Mouse (Mus musculus): ENCODE measurements at regions not wholly inside any gene's neighbourhood (a gene's known extent, or its start where the extent isn't known, plus 50 kb on each side); places are given as distances from the start of the nearest gene placed in this dataset.

- no peak for ATAC-seq (ENCODE audit: poor library complexity, severe bottlenecking)
Observed at GRCm38 (mm10) chr12:16477572-16477971, 133.2 kb downstream of the Lpin1 start.

- ATAC-seq (ENCODE audit: poor library complexity, severe bottlenecking) = no peak
Observed at GRCm38 (mm10) chr12:16474361-16475080, 136.2 kb downstream of the Lpin1 start.

DNA sequence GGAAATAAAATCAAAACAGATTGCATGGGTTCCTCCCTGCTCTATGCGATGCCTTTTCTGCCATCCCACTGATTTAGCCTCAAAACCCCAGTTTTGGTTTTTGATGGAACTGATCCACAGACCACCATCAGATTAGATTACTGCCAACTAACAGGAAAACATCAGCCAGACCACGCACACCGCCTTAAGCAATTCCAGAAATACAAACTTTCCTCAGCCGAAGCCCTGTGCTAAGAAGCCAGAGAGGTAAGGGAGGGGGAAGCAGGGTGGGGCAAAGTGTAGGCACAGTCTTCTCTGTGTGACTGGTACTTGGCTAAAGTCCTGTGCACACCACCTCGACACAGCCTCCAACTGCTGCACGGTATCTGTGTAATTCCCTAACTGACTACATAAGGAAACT lies 153.3 kb downstream of the Lpin1 start:
- no peak for ATAC-seq (ENCODE audit: poor library complexity, severe bottlenecking)

DNA sequence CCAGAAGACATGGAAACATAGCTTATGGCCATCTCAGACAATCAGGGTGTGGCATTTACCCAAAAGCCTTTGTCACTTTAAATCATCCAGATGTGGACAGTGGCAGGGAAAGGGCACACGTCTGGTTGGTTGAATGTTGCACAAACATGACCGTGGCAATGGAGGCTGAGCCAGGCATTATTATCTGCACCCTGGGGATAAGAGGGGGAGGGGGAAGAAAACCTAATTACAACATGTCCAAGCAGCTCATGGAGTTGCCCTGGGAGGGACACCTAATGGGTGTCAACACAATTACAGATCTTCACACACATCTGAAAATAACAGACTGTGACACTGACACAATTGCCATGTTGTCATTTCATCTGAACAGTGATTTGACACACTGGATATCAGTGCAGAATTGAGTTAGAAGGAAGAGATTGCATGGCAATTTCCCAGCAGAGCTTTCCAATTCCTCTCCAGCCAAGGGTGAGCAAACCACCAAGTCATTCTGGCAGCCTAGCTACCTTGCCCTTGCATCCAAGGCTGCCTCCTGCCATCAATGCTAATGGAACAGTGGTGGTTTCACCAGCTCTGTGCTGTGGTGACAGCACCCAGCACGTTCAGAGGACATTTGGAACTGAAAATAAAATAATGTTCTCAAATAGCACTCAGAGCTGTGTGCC lies 159.9 kb downstream of the Lpin1 start:
- ATAC-seq (ENCODE audit: poor library complexity, severe bottlenecking) = no peak

- no peak for ATAC-seq (ENCODE audit: poor library complexity, severe bottlenecking)
Observed at GRCm38 (mm10) chr12:16438717-16439116, 172.0 kb downstream of the Lpin1 start.

DNA sequence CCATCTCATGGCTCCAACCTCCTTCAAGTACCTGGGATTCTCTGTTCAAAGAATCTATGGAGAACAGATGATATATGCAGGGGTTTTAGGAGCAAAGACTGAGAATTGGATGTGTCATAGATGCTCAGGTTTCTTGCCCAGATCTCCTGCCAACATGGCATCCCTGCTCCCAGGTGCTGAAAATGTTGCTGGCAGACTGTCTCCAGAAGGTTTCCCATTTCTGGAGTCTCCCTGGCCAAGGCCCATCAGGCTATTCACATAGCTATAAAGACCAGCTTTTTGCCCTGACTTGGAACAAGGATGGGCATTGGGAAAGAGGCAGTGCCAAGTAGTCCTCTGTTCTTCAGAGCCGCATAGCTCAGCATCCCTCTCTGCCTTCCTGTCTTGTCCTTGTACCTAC lies 173.8 kb downstream of the Lpin1 start:
- ATAC-seq (ENCODE audit: poor library complexity, severe bottlenecking) = no peak

GRCm38 (mm10) chr12:16436255-16436654 lies 174.5 kb downstream of the Lpin1 start:
- no peak for ATAC-seq (ENCODE audit: poor library complexity, severe bottlenecking)

DNA sequence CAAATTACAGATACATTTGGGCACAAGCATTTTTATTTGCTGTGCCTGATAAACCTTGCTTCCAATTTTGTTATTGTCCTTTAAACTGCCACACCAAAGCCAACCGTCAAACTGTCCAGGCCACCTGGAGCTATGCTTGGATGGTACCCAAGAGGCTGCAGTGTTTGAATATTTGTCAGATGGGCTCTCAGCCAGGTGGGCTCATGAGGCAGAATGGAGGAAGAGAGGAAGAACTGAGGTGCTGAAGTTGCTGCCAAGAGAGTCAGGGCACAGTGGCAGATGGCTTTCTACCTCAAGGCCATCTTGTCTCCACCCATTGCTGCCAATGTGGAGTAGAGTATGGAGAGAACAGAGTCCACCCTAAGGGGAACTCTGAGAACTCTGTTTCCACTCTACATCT lies 176.0 kb downstream of the Lpin1 start:
- no peak for ATAC-seq (ENCODE audit: poor library complexity, severe bottlenecking)

GRCm38 (mm10) chr12:16434225-16434624 lies 176.5 kb downstream of the Lpin1 start:
- no peak for ATAC-seq (ENCODE audit: poor library complexity, severe bottlenecking)

- ATAC-seq (ENCODE audit: poor library complexity, severe bottlenecking) = no peak
Observed at GRCm38 (mm10) chr12:16425980-16426379, 184.8 kb downstream of the Lpin1 start.

GRCm38 (mm10) chr12:16424526-16424925 lies 186.2 kb downstream of the Lpin1 start:
- no peak for ATAC-seq (ENCODE audit: poor library complexity, severe bottlenecking)

DNA sequence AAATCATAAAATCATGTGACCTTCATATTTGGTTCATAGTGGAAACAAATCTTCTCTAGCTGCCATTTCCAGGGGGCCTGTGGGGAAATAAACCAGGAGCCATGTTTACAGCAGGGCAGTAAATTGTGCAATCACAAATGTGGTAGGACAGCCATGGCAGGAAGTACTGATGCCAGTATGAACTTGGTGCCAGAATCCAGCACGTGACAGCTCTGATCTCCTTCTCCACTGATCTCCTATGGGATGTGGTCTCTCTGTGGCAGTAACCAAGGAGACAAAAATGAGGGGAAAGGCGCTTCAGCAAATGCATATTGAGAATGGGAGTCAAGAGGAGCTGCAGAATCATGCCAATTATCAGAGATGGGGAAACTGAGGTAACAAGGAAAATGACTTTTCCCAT lies 215.0 kb downstream of the Lpin1 start:
- ATAC-seq (ENCODE audit: poor library complexity, severe bottlenecking) = no peak

DNA sequence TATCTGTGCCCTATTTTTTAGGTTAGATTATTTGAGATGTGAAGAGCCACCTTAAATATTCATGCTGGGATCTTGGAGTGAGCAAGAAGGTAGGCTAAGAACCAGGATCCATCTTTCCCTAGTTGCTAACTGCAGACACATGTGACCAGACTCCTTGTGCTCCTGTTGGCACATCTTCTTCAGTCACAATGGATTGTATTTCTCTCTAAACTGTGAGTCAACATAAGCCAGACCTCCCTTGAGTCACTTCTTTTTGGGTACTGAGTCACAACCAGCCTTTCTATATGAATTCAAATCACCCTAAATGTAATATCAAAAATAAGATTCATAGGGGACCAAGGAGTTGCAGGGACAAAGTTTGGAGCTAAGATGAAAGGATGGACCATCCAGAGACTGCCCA lies 217.9 kb downstream of the Lpin1 start:
- no peak for ATAC-seq (ENCODE audit: poor library complexity, severe bottlenecking)

DNA sequence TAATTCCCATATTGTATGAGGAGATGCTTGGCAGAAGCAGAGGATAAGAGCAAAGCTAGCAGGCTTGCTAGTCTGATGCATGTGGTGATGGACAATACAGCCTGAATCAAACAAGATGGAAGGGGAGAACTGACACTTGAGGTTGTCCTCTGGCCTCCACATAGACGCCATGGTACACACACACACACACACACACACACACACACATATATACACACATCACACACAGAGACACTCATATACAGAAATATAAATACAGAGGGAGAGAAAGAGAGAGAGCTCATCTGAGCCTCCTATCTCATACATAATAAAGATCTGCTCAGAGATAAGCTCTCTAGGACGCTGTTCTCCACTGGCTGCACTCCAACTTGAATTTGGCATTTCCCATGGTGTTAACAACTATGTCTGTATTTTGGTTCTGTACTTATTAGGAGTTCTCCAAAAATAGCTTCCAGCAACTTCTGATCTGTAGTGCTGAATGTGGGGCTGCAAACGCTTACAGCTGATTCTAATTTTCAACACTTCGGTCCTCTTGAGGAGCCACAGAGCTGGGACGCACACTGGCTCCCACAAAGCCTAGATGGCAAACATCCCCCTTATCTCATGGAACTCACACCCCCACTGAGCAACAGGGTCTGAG lies 219.0 kb downstream of the Lpin1 start:
- no peak for ATAC-seq (ENCODE audit: poor library complexity, severe bottlenecking)

- ATAC-seq (ENCODE audit: poor library complexity, severe bottlenecking) = no peak
Observed at GRCm38 (mm10) chr12:16391163-16391562, 219.6 kb downstream of the Lpin1 start.

DNA sequence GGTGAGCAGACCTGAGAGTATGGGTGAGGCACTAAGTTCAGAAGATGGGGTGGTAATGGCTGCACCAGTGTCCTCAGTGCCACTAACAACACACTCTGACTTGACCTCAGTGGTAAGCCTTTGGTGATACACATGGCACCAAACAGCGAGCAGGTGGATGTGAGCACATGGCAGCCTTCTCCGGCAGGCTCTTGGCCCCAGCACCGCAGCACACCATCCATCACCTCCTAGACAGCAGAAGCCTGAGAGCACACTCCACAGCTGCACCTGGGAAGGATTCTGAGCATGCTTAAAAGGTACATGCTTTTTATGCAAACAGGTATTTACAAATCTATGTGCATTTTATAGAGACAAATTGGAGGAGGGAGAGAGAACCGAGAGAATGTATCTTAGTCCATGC lies 223.7 kb downstream of the Lpin1 start:
- no peak for ATAC-seq (ENCODE audit: poor library complexity, severe bottlenecking)

- no peak for ATAC-seq (ENCODE audit: poor library complexity, severe bottlenecking)
Observed at GRCm38 (mm10) chr12:16384396-16384795, 226.4 kb downstream of the Lpin1 start.

GRCm38 (mm10) chr12:16383499-16383935 lies 227.2 kb downstream of the Lpin1 start:
- no peak for ATAC-seq (ENCODE audit: poor library complexity, severe bottlenecking)

DNA sequence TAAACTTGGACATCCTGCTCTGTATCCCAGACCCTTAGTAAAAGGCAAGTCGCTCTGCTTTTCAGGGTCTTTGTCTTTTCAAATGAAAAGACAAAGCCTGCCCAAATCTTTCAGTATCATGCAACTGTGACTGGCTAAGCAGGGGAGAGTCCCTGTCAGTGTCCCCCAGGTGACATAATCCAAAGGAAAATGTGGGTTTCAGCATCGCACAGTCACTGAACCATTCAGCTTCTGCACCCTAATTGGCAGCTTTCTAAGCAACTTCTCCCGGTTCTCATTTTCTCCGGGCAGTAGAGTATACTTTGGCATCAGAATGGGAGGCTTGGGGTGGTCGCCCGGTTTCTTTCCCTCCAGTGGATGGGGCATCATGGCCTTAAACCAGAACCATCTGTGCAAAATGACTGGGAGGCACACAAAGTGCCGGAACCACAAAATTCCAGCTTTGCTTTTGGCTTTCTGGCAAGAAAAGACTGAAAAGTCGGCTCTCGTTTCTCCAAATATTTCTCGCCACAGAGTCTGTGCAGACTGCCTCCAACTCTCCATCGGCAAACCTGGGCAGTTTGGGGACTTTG lies 228.3 kb downstream of the Lpin1 start:
- ATAC-seq (ENCODE audit: poor library complexity, severe bottlenecking) = no peak

- no peak for ATAC-seq (ENCODE audit: poor library complexity, severe bottlenecking)
Observed at GRCm38 (mm10) chr12:16381026-16381425, 229.7 kb downstream of the Lpin1 start.

DNA sequence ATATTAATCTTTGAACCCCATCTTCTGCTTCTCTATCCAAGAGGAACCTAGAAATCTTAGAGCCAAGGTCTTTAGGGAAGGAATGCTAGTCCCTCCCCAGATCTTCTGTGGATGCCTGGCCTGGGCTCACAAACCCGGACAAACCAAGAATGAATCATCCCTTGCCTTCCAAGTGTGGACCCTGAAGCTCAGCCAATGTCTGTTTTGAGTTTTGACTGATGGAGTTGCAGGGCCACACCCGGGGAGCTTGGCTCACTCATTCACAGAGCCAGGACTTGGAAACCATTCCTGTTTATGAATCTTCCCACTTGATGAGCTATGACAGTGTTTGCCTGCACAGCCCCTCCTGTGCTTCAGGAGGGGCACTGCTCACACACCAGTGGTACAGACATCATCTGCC lies 230.4 kb downstream of the Lpin1 start:
- ATAC-seq (ENCODE audit: poor library complexity, severe bottlenecking) = no peak

GRCm38 (mm10) chr12:16379415-16379814 lies 231.4 kb downstream of the Lpin1 start:
- ATAC-seq (ENCODE audit: poor library complexity, severe bottlenecking) = no peak
